Mouse (Mus musculus) olfactory bulb, adult 2 months (tissue): Measurements from ENCODE around the gene Cct7. TPM values are rescaled to one million over a fixed set of nuclear protein-coding genes. Genes with fewer than 3 reads are reported as not detected.
A peak's percentile ranks its signal among the peaks of the same experiment; 100 is the strongest.

ENCODE experiments used
- H3K27ac ChIP-seq: fragments of 200-500 bp; 2 replicates; pipeline ENCODE4 v1.5.1; 2012; ENCODE audit warnings: low read depth, low read length; ENCODE audit not compliant: insufficient read depth
- H3K4me1 ChIP-seq: fragments of 200-500 bp; 2 replicates; pipeline ENCODE4 v1.6.1; 2012; ENCODE audit warnings: low read length; ENCODE audit not compliant: control insufficient read depth, insufficient read depth
- H3K4me3 ChIP-seq: fragments of 200-500 bp; 2 replicates; pipeline ENCODE4 v1.5.1; 2012; ENCODE audit warnings: mild to moderate bottlenecking, low read depth, low read length, moderate library complexity; ENCODE audit not compliant: insufficient read depth
- CTCF ChIP-seq: fragments of 200-500 bp; IDR thresholded peaks from 2 replicates; pipeline ENCODE4 v1.5.1; 2012; ENCODE audit warnings: low read depth, mild to moderate bottlenecking, low read length, moderate library complexity; ENCODE audit not compliant: insufficient read depth
- POLR2A ChIP-seq: fragments of 200-500 bp; IDR thresholded peaks from 2 replicates; pipeline ENCODE4 v1.6.1; 2012; ENCODE audit warnings: mild to moderate bottlenecking, low read depth, low read length, moderate library complexity; ENCODE audit not compliant: insufficient read depth
- WGBS: fragments of 180-500 bp; shearing (Covaris S2); methylation state at CpG from one replicate; pipeline ENCODE4 v1.1.7; 2018; 5-methylcytosine and 5-hydroxymethylcytosine counted together
- polyA plus RNA-seq: library from polyadenylated mRNA; stranded (reverse); fragments of >200 nt; gene quantifications from 2 replicates; pipeline ENCODE4 v1.2.4, GENCODE M21; 2012; ENCODE audit warnings: low replicate concordance; ENCODE audit not compliant: missing spikeins, insufficient read depth, insufficient read length

The Cct7 gene
- polyA plus RNA-seq, 1 experiment: not detected

- 50% methylated on average over 10 of the region's 10 CpGs for WGBS
- Histone ChIP-seq H3K4me3 (no peak overlapping the region), H3K4me1 (peaks cover 13% of the 10 kb centered on the region), H3K27ac (no peak overlapping the region)
- no peak for TF ChIP-seq POLR2A
- peak; percentile 59 for TF ChIP-seq CTCF
Observed at GRCm38 (mm10) chr6:85477366-85477917, 26.1 kb downstream of the Cct7 start.

- 65% methylated on average over 14 of the region's 14 CpGs for WGBS
- no peak overlapping the region for H3K27ac ChIP-seq
- TF ChIP-seq POLR2A: no peak
- TF ChIP-seq CTCF: no peak
- no peak overlapping the region for H3K4me3 ChIP-seq
- H3K4me1 ChIP-seq: peaks cover 13% of the 10 kb centered on the region
Observed at GRCm38 (mm10) chr6:85478416-85478815, 27.1 kb downstream of the Cct7 start.

GRCm38 (mm10) chr6:85479979-85480378 lies 28.7 kb downstream of the Cct7 start:
- Histone ChIP-seq H3K27ac (no peak overlapping the region), H3K4me1 (peaks cover 26% of the 10 kb centered on the region), H3K4me3 (no peak overlapping the region)
- no peak for TF ChIP-seq POLR2A
- no peak for TF ChIP-seq CTCF
- WGBS: 82% methylated on average over 5 of the region's 5 CpGs

- Histone ChIP-seq H3K4me3 (no peak overlapping the region), H3K27ac (no peak overlapping the region), H3K4me1 (peaks cover 26% of the 10 kb centered on the region)
- TF ChIP-seq POLR2A (no peak), CTCF (no peak)
- 52% methylated on average over 16 of the region's 16 CpGs for WGBS
Observed at GRCm38 (mm10) chr6:85480685-85481084, 29.4 kb downstream of the Cct7 start.

GRCm38 (mm10) chr6:85483843-85484721 lies 32.8 kb downstream of the Cct7 start:
- peaks cover 26% of the 10 kb centered on the region for H3K4me1 ChIP-seq
- TF ChIP-seq CTCF: no peak
- peak overlapping the region; percentile 17; the same call in 1 of the 2 replicates for H3K4me3 ChIP-seq
- 31% methylated on average over 92 of the region's 92 CpGs for WGBS
- H3K27ac ChIP-seq: no peak overlapping the region

- Histone ChIP-seq H3K27ac (no peak overlapping the region), H3K4me1 (peaks cover 26% of the 10 kb centered on the region), H3K4me3 (no peak overlapping the region)
- WGBS: 53% methylated on average over 2 of the region's 2 CpGs
- TF ChIP-seq POLR2A (no peak), CTCF (no peak)
Observed at GRCm38 (mm10) chr6:85485738-85486137, 34.4 kb downstream of the Cct7 start.

- 63% methylated on average over 4 of the region's 4 CpGs for WGBS
- Histone ChIP-seq H3K4me3 (no peak overlapping the region), H3K27ac (no peak overlapping the region), H3K4me1 (peaks cover 25% of the 10 kb centered on the region)
- TF ChIP-seq CTCF (no peak), POLR2A (no peak)
Observed at GRCm38 (mm10) chr6:85488510-85488909, 37.2 kb downstream of the Cct7 start.

- Histone ChIP-seq H3K27ac (no peak overlapping the region), H3K4me1 (peaks cover 13% of the 10 kb centered on the region), H3K4me3 (no peak overlapping the region)
- WGBS: 93% methylated on average over 3 of the region's 3 CpGs
- TF ChIP-seq CTCF (no peak), POLR2A (no peak)
Observed at GRCm38 (mm10) chr6:85489717-85490116, 38.4 kb downstream of the Cct7 start.

- H3K4me3 ChIP-seq: no peak overlapping the region
- WGBS: 49% methylated on average over 4 of the region's 4 CpGs
Observed at GRCm38 (mm10) chr6:85490252-85490651, 38.9 kb downstream of the Cct7 start.

GRCm38 (mm10) chr6:85491606-85492005 lies 40.3 kb downstream of the Cct7 start:
- WGBS: 92% methylated on average over 3 of the region's 3 CpGs
- H3K4me1 ChIP-seq: peaks cover 12% of the 10 kb centered on the region
- TF ChIP-seq CTCF (no peak), POLR2A (no peak)
- H3K4me3 ChIP-seq: no peak overlapping the region
- no peak overlapping the region for H3K27ac ChIP-seq

More at GRCm38 (mm10) chr6:85490252-85490651, 38.9 kb downstream of the Cct7 start:
- H3K27ac ChIP-seq: no peak overlapping the region
- TF ChIP-seq POLR2A: no peak
- TF ChIP-seq CTCF: no peak
- peaks cover 12% of the 10 kb centered on the region for H3K4me1 ChIP-seq
